Mouse (Mus musculus) liver, embryonic 16.5 days (tissue): ENCODE data around the gene Pitx1. TPM values are rescaled to one million over a fixed set of nuclear protein-coding genes. Genes with fewer than 3 reads are reported as not detected.
A peak's percentile ranks its signal among the peaks of the same experiment; 100 is the strongest.

Experiments
- ATAC-seq: fragments of 200-750 bp; cut with Nextera tagmentation; 2 replicates; pipeline ENCODE4 v1.8.0; 2017; ENCODE audit warnings: low read depth, mild to moderate bottlenecking, moderate number of reproducible peaks, moderate library complexity
- H3K27ac ChIP-seq: fragments of 300-500 bp; sonication (generic); 2 replicates; pipeline ENCODE4 v1.5.1; 2014; ENCODE audit warnings: mild to moderate bottlenecking, low read length
- H3K27me3 ChIP-seq: fragments of 300-500 bp; sonication (generic); 2 replicates; pipeline ENCODE4 v1.6.1; 2014; ENCODE audit warnings: low read depth, low read length, mixed read lengths; ENCODE audit not compliant: control insufficient read depth, insufficient read depth
- H3K36me3 ChIP-seq: fragments of 300-500 bp; sonication (generic); 2 replicates; pipeline ENCODE4 v1.6.1; 2014; ENCODE audit warnings: mild to moderate bottlenecking; ENCODE audit not compliant: control insufficient read depth, insufficient read depth
- H3K4me1 ChIP-seq: fragments of 300-500 bp; sonication (generic); 2 replicates; pipeline ENCODE4 v1.6.1; 2014; ENCODE audit warnings: low read depth, low read length, mixed read lengths; ENCODE audit not compliant: control insufficient read depth
- H3K4me2 ChIP-seq: fragments of 300-500 bp; sonication (generic); 2 replicates; pipeline ENCODE4 v1.6.1; 2014; ENCODE audit warnings: low read depth, low read length, mixed read lengths
- H3K4me3 ChIP-seq: fragments of 300-500 bp; sonication (generic); 2 replicates; pipeline ENCODE4 v1.5.1; 2014; ENCODE audit warnings: low read depth, mild to moderate bottlenecking, low read length
- H3K9ac ChIP-seq: fragments of 300-500 bp; sonication (generic); 2 replicates; pipeline ENCODE4 v1.6.1; 2014; ENCODE audit warnings: low read depth, low read length
- H3K9me3 ChIP-seq: fragments of 300-500 bp; sonication (generic); replicated peaks from 2 replicates; pipeline ENCODE4 v1.6.1; 2016; ENCODE audit warnings: low read length; ENCODE audit not compliant: control insufficient read depth
- WGBS: fragments of 180-500 bp; shearing (Covaris S2); extraction: QIAGEN DNeasy Blood & Tissue Kit; methylation state at CpG from one replicate; pipeline ENCODE4 v1.1.7; 2014; ENCODE audit not compliant: insufficient replicate concordance; 5-methylcytosine and 5-hydroxymethylcytosine counted together
- polyA plus RNA-seq: library from polyadenylated mRNA; unstranded; fragments of >200 nt; fragmentation: Nextera tagmentation; extraction: Ambion mirVana; gene quantifications from 2 replicates; pipeline ENCODE4 v1.2.1, GENCODE M21; 2015

Pitx1 gene
- polyA plus RNA-seq, 1 experiment from 2014 or later = 0.07 TPM

DNA sequence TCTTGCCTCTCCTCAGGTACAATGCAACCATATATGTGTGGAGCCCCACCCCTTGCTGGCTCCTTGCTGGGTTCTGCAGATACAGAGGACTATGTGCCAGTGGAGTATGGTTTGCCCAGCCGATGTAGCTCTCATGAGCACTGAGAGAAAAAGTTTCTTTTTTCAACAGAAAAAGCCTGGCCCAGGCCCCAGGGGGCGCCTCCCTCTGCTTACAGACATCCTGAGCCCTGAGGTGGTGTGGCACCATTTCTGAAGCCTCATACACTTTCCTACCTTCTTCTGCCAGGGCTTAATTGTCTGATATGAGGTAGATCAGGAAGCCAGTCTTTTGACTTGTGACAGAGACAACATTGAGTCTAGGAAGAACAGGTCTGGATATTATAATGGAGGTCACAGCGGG, 16.2 kb upstream of the Pitx1 start:
- Histone ChIP-seq H3K4me1 (no peaks in the 10 kb centered on the region), H3K36me3 (no peaks in the 10 kb centered on the region), H3K4me3 (no peak overlapping the region), H3K27ac (no peak overlapping the region), H3K4me2 (no peak overlapping the region), H3K27me3 (peaks cover 4% of the 10 kb centered on the region), H3K9me3 (no peaks in the 10 kb centered on the region), H3K9ac (no peak overlapping the region)
- WGBS = 52% methylated on average over 3 of the region's 3 CpGs
- ATAC-seq = no peak

DNA sequence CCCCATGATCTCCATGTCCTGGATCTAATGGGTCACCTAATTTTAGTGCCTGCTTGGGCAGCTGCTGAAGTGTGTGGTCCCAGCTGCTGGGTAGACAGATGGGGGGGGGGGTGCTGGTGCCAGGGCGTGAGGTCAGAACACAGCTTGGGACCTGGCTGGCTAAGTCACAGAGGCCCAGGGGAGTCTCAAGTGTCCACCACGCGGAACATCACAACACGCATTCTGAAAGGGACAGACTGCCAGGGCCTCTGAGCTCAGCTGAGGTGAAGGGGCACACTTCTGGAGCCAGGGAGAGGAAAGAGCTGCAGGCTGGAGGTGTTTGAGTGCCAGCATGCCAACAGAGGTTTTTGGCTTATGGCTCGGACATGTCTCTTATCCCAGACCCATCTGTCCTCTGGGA, 14.7 kb upstream of the Pitx1 start:
- 64% methylated on average over 5 of the region's 5 CpGs for WGBS
- ATAC-seq = no peak
- no peak overlapping the region for H3K9ac ChIP-seq
- no peaks in the 10 kb centered on the region for H3K9me3 ChIP-seq
- H3K36me3 ChIP-seq = no peaks in the 10 kb centered on the region
- no peak overlapping the region for H3K4me2 ChIP-seq
- H3K27ac ChIP-seq = no peak overlapping the region
- peaks cover 13% of the 10 kb centered on the region for H3K27me3 ChIP-seq
- no peak overlapping the region for H3K4me3 ChIP-seq
- H3K4me1 ChIP-seq = no peaks in the 10 kb centered on the region

DNA sequence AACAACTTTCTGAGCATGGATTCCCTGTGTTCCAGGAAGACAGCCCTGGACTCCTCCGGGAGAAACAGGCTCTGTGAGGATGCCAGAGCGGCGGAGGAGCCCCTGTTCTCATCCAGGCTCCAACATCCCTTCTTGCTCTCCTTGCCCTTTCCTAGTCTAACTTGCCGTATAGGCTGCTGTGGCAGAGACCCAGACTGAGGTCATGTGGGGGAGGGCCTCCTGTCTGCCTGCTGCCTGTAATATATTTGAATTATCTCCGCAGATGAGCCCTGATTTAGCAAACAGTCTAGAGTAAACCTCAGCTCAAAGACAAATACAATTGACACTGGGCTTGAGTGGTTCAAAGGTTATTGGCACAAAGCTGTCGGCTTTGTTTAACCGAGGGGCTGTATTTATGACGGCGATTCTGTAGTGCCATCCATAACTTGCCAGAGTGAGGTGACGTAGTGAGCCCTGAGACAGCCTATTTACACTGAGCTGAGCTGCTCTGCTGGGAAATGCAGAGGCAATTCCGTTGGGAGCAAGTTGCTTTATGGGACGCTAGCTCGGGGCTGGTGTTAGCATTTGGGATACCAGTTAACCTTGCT, 12.7 kb upstream of the Pitx1 start:
- H3K9me3 ChIP-seq = peaks cover 2% of the 10 kb centered on the region; the same call in 1 of the 2 replicates
- WGBS = 25% methylated on average over 13 of the region's 13 CpGs
- no peak overlapping the region for H3K9ac ChIP-seq
- no peaks in the 10 kb centered on the region for H3K36me3 ChIP-seq
- H3K27ac ChIP-seq = no peak overlapping the region
- peak overlapping the region; percentile 18; the same call in 1 of the 2 replicates for H3K4me2 ChIP-seq
- no peak for ATAC-seq
- H3K4me3 ChIP-seq = no peak overlapping the region
- no peaks in the 10 kb centered on the region for H3K4me1 ChIP-seq
- H3K27me3 ChIP-seq = peaks cover 19% of the 10 kb centered on the region

DNA sequence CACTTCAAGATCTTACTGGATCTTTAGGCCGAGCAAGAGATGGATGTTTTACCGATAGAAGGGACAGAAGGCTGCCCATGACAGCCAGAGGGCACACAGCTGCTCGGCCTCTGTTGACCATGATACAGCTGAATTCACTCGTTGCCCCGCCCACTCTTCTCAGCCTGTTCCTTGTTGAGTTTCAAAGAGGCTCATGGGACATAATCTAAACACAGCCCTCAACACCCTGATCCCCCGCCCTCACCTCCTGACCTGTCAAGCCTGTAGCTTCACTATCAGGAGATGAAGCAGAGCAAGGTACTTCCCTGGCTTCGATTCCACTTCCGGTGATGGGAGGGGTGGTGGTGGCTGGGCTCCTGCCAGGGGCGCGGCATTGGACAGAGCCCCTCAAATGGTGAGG, 11.8 kb upstream of the Pitx1 start:
- H3K4me1 ChIP-seq = no peaks in the 10 kb centered on the region
- no peak overlapping the region for H3K9ac ChIP-seq

DNA sequence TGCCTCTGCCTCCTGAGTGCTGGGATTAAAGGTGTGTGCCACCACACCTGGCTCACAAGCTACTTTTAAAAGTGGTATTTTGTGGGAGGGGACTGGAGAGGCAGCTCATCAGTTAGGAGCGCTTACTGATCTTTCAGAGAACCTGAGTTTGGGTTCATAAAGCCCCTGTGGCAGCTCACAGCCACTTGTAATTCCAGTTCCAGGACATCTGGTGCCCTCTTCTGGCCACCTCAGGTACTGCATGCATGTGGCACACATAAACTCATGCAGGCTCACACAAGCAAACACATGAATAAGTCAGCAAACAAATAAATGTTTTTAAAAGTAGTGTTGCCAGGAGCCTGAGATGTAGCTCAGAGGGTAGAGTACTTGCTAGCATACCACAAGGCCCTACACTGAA, 7.7 kb upstream of the Pitx1 start:
- ATAC-seq = no peak
- peaks cover 4% of the 10 kb centered on the region; the same call in 1 of the 2 replicates for H3K9me3 ChIP-seq
- H3K4me1 ChIP-seq = no peaks in the 10 kb centered on the region
- no peak overlapping the region for H3K4me3 ChIP-seq
- peaks cover 41% of the 10 kb centered on the region for H3K27me3 ChIP-seq
- no peaks in the 10 kb centered on the region for H3K36me3 ChIP-seq
- 72% methylated on average over 1 of the region's 1 CpGs for WGBS
- no peak overlapping the region for H3K27ac ChIP-seq
- no peak overlapping the region for H3K9ac ChIP-seq
- H3K4me2 ChIP-seq = no peak overlapping the region

More for the DNA sequence above, 11.8 kb upstream of the Pitx1 start:
- Histone ChIP-seq H3K4me3 (no peak overlapping the region), H3K27ac (no peak overlapping the region), H3K36me3 (no peaks in the 10 kb centered on the region), H3K9me3 (peaks cover 4% of the 10 kb centered on the region; the same call in 1 of the 2 replicates), H3K27me3 (peaks cover 19% of the 10 kb centered on the region), H3K4me2 (no peak overlapping the region)
- 16% methylated on average over 10 of the region's 10 CpGs for WGBS
- no peak for ATAC-seq

DNA sequence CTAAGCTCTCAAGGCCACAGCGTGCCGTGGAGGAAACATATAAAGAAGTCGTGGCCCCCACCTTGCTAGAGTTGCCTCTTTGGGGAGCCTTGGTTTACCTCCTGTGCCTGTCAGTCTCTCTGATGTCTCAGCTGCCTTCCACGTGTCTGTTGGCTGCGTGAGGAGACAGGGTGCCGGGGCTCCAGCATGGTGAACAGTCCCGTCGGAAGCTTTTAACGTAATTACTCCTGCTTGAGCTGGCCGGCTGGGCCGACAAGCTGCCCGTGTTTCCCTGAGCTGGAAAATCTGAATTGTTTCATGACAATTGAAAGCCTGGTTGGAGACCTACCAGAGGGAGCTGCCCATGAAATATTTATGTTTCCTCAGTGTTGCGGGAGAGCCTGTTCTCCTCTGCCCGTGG, 4.2 kb upstream of the Pitx1 start:
- Histone ChIP-seq H3K4me1 (no peaks in the 10 kb centered on the region), H3K9ac (no peak overlapping the region), H3K27me3 (peaks cover 58% of the 10 kb centered on the region), H3K4me2 (no peak overlapping the region), H3K36me3 (no peaks in the 10 kb centered on the region), H3K9me3 (peaks cover 4% of the 10 kb centered on the region; the same call in 1 of the 2 replicates), H3K4me3 (no peak overlapping the region), H3K27ac (no peak overlapping the region)
- 45% methylated on average over 14 of the region's 14 CpGs for WGBS
- no peak for ATAC-seq

DNA sequence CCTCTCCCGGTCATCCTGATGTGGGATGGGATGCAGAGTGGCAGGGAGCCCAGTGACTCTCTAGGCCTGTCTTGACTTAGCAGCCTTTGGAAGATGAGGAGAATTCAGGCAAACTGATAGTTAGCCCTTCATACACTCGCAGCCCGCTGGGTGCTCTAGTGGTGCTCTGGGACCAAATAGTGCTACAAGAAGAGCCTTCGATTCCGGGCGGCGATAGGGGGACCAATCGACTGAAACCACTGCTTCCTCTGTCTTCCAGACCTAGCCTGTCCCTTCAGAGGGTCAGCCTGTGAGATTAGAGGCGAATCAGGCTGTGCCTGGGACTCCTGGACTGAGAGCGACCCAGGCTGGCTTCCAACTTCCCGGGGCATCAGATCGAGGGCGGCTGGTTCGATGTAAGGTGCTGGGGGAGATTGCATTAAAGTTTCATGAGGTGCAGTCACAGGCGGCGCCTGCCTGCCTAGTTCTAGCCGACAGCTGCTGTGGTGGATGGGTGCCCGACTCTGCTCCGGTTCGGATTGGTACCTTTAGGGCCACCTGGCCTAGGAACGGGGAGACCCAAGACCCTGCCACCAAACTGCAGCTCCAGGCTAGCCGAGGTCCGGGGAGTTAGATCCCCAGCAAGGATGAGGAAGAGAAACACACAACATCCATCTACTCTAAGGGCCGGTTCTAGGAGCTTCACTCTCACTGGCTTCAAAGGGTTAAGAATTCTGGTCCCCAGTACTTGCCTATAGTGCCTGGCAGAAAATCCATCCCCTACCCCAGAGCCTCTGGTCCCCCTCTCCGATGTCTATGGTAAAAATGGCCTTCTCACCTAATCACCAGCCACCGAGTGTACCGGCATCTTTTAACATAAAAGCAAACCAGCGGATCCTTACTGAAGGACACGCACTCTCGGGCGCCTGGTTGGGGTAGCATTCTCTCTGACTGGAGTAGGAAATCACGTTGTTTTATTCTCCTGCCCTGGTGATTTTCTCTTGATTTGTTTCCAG, 1.1 kb upstream of the Pitx1 start:
- no peak overlapping the region for H3K4me3 ChIP-seq
- H3K4me1 ChIP-seq = no peaks in the 10 kb centered on the region
- H3K36me3 ChIP-seq = no peaks in the 10 kb centered on the region
- H3K4me2 ChIP-seq = no peak overlapping the region
- 2% methylated on average over 32 of the region's 32 CpGs for WGBS
- ATAC-seq = no peak
- H3K9ac ChIP-seq = no peak overlapping the region
- peaks cover 85% of the 10 kb centered on the region for H3K27me3 ChIP-seq
- H3K9me3 ChIP-seq = no peaks in the 10 kb centered on the region
- H3K27ac ChIP-seq = no peak overlapping the region

DNA sequence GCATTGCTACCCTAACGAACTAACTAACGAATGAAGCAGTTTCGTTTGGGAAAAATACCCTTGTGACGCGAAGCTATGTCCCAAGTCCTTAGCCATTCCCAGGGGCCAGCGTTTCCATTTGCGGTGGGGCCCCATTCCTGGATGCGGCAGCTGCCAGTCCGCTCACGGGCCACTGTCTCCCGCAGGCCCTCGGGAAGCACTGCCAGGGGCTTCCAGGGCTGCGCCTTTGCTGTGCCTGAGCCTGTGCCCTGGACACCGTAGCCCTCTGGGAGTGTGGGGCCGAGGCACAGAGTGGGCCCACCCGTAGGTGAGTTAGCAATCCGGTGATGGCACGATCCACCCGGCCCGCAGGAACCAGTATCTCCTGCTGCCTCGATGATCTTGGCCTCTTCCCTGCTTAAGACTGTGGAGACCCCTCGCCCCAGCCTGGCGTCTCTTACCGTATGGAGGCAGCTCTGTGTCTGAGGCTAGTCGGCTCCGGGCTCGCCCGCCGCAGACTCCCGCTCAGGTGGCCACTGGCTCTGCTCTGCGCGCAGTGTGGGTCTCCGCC, 369 bp downstream of the Pitx1 start:
- Histone ChIP-seq H3K9ac (no peak overlapping the region), H3K36me3 (no peaks in the 10 kb centered on the region), H3K4me2 (no peak overlapping the region), H3K9me3 (no peaks in the 10 kb centered on the region), H3K4me1 (no peaks in the 10 kb centered on the region), H3K27me3 (peaks cover 92% of the 10 kb centered on the region), H3K4me3 (no peak overlapping the region), H3K27ac (no peak overlapping the region)
- WGBS = 3% methylated on average over 33 of the region's 33 CpGs
- no peak for ATAC-seq

DNA sequence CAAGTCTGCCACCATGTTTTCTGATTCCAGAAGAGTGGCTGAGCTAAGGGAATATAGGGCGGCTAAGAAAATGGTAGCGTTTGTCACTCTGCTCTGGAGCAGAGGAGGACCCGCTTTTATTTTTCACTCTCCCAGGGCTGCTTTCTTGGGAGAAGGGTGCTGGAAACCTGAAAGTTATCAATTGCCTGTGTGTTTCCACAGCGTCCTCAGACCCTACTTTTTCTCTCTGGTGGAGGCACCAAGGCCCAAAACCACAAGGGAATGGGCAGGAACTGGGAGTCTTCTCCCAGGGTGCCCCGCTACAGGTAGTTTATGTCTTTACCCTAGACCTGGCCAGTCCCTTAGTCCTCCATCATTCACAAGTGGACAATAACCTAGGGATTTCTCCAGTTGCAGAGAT, 1.3 kb downstream of the Pitx1 start:
- WGBS = 13% methylated on average over 5 of the region's 5 CpGs
- ATAC-seq = no peak
- H3K27me3 ChIP-seq = peaks cover 97% of the 10 kb centered on the region
- H3K36me3 ChIP-seq = no peaks in the 10 kb centered on the region
- no peak overlapping the region for H3K4me2 ChIP-seq
- no peak overlapping the region for H3K27ac ChIP-seq
- no peaks in the 10 kb centered on the region for H3K9me3 ChIP-seq
- no peak overlapping the region for H3K4me3 ChIP-seq
- no peaks in the 10 kb centered on the region for H3K4me1 ChIP-seq
- H3K9ac ChIP-seq = no peak overlapping the region
